Mouse (Mus musculus): ENCODE measurements around the gene Sh3glb2.

Gene Sh3glb2

DNA sequence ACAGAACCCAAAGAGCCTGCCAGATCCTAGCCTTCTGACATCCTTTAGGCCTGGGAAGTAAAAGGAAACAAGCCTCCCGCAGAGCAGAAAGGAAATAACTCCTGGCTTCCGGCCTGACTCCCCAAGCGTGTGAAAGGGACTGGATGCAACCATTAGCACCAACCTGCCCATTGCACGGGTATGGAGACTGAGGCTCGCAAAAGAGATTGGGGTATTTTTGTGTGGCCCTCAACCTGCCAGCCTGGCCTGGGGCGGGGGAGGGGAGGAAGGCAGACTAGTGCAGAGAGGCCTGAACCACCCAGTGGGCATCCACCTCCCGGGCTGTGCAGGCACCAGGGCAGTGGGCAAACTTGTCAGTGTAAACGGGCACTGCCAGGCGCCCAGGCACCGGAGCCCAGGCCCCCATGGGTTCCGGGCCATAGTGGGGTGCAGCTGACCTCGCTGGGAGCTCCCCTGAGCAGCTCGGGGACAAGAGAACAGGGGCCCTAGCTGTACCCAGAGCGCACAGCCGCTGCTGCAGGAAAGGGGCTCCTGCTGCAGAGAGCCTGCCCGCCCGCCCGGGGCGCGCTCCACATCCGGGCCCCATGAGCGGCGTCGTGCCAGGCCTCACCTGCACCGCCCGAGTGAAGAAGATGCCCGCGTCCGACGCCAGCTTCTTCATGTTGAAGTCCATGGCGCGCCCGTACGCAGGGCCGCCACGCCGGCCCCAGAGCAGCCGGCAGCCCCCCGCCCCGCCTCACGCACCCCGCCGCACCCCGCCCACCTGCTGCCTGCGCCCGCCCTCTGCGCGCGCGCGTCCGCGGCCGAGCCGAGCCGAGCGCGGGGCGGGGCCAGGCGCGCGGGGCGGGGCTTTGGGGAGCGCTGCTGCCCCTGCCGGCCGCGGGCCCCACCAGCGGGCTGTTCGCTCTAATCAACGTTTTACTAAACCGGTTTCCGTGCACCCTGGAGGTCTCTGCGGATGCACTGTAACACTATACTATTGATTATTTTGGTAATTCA lies at the start of gene Sh3glb2:
Gene Sh3glb2, minus strand, starts transcription at position 805 of the 999 bp plus-strand sequence.
- WGBS: under 1% methylated on average over 73 of the region's 73 CpGs

DNA sequence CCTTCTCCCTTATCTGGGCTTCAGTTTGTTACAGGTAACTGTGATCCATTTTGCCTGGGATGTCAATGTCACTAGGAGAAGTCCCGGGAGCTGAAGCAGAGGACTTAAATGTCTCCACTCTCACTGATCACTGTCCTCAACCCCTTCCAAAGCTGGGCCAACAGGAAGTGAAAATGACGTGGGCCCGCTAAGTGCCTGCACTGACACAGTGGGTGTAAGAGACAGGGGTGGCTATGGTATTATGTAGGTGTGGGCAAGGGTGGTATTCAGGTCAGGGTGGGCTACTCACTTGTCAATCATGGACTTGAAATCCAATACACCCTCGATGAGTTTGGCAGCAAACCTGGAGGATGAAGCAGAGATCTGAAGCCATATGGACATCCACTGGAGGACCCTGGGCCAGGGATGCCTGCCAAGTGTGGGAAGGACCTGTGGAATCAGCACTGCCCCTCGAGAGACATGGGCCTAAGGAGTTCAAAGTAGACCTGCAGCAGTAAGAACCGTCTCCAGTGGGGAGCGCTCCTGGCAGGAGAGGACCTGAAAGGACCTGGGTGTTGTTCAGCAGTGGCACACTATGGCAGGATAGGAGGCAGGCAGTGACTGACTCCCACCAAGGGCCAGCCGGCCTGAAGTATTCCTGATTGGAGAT lies 49.4 kb upstream of the Sh3glb2 start:
- 81% methylated on average over 8 of the region's 8 CpGs for WGBS

DNA sequence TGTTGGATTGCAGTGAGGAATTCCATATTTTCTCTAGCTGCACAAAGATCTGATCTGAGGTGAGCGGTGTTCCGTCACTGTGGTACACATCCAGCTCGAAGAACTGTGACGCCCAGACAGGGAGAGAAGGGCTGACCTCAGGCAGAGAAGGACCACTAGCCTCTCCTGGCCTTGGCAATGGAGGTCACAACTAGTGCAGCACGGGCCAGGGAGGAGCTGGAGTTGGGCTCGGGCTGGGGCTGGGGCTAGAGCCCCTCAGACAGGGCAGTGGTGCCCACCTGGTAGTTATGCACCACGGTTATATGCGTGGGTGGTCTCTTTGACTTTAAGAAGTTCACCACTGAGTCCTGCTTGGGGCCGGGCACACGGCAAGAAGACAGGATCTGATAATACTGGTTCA lies 48.6 kb upstream of the Sh3glb2 start:
- WGBS: 90% methylated on average over 10 of the region's 10 CpGs

DNA sequence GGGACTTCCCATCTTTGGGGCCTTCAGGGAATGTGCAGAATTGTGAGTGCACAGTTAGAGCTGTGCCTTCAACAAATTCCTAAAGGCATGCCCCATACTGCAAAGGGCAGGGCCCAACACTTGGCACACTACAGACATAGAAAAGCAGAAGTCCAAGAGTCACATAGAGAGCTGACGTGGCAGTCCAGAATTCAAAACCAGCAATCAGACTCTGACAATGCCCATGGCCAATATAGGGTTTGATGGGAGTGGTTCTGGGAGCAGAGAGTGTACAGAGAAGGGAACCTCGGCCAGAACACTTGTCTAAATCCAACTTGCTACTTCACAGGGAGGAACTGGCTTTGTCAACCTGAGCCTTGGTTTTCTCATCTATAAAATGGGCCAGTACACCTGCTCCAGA lies 48.1 kb upstream of the Sh3glb2 start:
- 82% methylated on average over 2 of the region's 2 CpGs for WGBS

DNA sequence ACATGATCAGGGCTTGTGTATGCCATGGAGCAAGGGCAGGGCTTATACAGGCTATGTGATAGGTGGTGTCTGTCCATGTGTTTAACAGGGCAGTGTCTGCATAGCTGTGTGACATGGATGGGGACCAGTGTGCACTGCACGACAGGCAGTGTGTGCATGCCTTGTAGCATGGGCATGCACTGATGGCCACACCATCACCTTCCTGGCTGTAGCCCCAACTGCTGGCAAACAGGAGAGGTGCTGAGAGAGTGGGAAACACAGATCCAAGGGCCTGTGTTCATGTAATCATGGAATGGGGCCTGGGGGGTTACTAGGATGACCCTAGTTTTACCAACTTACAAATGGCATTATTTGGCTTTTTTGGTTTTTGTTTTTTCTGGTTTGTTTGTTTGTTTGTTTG lies 44.7 kb upstream of the Sh3glb2 start:
- 79% methylated on average over 1 of the region's 1 CpGs for WGBS

DNA sequence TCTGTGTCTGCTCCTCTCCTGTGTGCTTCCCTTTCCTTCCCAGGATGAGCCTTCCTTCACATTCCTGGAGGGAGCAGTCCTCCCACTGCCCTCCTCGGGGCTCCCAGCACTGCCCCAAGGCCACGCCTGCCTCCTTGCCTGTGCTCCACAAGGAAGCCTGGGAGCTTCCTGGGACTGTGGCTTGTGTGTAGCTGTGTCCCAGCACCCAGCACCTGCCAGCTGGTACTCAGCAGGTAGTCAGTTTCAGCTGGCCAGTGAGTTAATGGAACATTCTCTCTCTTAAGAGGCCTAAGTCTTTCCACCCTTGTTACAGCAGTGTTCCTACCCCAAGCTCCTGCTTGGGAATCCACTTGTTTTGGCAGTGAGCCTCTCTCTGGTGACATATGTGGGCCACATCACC lies 43.7 kb upstream of the Sh3glb2 start:
- 76% methylated on average over 2 of the region's 2 CpGs for WGBS

DNA sequence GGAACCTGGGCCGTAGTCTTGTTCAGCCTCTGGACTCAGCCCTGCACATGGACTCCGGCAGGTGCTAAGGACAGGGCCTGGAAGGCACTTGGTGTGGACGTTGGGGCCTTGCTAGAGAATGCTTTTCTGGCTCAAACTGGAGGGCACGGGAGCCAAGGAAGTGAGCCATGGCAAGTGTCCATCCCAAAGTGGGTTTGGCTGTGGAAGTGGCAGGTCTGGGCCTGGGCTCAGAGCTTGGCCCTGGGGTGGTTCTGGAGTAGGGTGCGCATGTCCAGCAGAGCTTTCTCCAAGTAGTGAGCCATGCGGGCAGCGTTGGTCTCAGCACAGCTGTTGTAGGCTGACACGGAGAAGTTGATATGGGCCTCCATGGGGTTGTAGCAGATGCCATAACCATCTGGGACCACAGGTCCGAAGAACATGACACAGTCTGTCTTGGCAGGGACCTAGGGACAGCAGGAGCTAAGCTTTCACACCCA lies 43.3 kb upstream of the Sh3glb2 start:
- 79% methylated on average over 9 of the region's 9 CpGs for WGBS

DNA sequence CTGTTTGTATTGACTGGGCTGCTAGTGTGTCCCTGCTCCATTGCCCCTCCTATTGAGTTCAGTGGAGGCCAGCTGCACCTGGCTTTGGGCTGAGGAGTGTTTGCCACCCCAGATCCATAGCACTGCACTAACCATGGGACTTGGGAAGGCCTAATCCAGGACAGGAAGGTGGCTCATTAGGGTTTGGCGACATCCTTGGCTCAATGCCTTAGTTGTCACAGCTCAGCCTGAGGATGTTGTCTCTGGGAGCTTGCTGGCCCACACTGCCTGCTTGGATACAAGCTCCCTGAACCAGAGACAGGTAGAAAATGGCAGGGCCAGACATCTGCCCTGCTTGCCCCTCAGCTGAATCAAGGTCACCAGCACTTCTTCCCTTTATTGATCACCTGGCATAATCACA lies 42.4 kb upstream of the Sh3glb2 start:
- WGBS: 23% methylated on average over 1 of the region's 1 CpGs

DNA sequence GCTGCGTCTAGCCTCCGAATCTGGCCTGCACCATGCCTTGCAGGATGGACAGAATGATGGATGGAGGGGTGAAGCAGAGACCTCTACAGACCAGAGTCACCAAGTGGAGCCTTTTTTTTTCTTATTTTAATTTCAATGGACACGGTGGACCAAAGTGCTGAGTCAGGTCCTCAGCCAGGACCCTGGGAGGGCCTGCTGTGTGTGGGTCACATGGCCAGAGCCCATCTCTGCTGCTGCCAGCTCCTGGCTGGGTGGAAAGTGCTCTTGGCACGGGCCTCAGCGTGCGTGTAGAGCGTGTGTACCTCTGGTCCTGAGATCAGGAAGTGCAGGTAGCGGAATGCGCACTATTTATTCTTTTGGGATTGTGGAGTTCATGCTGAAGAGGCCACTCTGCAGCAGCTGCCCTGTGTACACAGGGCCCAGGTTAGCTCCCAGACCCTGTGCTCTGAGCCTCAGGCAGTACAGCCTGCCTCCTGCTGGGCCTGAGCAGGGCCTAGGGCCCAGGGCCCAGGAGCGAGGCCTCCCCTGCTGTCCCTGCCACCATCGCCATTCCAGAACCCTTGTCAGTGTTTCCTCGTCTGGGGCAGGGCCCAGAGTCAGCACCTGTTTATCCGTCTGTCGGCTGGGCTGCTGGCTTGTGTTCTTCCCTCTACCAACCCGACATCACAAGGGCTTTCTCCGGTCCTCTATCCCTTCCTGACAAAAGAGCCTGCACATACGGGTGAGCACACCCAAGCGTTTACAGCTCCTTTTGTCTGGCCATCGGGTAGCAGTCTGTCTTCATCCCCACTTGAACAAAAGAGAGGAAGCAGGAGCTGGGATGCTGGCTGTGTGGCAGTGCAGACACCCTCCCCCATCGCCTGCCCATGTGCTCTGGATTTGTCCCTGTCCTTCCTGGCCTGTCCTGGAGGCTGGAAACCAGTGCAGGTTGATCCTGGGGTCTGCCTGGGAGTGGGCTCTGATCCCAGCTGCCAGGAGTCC lies 40.3 kb upstream of the Sh3glb2 start:
- 42% methylated on average over 20 of the region's 20 CpGs for WGBS

DNA sequence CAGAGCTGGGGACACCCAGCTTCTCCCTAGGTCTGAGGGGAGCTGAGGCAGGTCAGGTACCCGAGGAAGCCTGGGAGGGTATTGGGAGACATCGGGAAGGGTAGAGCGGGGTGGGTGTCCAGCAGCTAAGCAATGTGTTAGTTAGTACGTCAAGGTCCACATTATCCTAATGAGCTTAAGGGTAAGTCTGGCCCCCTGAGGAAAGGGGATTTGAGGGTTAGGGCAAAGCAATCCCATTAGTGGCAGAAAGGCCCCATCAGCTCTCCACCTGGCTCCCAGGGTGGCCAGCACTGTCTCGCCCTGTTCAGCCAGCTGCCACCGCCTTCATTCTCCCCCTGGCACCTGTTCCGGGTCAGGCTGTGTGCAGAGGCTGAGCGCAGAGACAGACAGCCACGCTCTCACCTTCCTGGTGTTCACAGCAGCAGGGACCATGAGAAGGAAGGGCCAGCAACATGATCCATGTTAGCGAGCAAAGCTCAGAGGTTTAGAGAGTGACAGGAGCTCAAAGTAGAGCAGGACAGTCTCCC lies 38.9 kb upstream of the Sh3glb2 start:
- WGBS: 80% methylated on average over 10 of the region's 10 CpGs

DNA sequence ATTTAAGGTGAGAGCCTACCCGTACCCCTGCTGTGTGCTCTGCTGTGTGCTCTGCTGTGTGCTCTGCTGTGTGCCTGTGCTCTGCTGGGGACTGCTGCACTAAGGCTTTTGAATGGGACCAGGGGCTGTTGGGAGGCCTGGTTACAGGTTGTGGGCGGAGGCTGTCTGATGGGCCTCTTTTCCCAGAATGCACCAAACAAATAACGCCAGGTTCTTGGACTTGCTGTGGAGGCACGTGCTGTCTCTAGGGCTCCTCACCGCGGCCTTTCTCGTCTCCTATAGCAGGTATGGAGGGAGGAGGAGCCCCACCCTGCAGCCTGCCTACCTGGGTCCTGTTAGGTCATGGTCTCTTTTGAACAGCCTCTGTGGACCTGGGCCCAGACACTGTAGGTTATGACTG lies 37.1 kb upstream of the Sh3glb2 start:
- WGBS: 90% methylated on average over 7 of the region's 7 CpGs

DNA sequence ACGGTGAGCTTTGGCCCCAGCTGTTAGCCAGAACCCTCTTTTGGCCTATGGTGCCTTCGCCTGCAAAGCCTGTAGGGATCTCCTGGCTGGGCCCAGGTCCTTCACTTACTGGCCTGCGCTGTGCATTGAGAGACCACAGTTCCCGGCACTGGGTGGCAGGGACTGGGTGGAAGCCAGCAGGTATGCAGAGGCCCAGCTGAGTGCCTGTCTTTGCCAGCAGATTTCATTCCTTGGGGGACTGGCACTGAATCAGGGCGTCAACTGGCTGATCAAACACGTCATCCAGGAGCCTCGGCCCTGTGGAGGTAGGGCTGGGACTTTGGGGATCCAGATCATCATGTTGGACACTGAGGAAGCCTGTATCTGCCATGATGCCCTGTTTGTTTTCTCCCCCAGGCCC lies 36.6 kb upstream of the Sh3glb2 start:
- WGBS: 87% methylated on average over 7 of the region's 7 CpGs

DNA sequence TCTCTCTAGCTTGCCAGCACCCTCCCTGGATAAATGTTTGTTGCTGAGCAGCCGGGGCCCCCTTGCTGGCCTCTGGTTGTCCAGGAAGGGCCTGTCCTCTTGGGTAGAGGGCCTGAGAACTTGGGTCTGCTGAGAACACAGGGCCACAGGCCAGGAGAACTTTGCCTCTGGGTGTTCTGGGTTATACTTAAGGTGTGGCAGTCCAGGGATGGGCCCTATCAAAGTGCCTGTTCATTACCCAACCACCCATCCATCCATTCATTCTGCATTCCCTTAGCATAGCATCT lies 34.2 kb upstream of the Sh3glb2 start:
- 62% methylated on average over 1 of the region's 1 CpGs for WGBS

DNA sequence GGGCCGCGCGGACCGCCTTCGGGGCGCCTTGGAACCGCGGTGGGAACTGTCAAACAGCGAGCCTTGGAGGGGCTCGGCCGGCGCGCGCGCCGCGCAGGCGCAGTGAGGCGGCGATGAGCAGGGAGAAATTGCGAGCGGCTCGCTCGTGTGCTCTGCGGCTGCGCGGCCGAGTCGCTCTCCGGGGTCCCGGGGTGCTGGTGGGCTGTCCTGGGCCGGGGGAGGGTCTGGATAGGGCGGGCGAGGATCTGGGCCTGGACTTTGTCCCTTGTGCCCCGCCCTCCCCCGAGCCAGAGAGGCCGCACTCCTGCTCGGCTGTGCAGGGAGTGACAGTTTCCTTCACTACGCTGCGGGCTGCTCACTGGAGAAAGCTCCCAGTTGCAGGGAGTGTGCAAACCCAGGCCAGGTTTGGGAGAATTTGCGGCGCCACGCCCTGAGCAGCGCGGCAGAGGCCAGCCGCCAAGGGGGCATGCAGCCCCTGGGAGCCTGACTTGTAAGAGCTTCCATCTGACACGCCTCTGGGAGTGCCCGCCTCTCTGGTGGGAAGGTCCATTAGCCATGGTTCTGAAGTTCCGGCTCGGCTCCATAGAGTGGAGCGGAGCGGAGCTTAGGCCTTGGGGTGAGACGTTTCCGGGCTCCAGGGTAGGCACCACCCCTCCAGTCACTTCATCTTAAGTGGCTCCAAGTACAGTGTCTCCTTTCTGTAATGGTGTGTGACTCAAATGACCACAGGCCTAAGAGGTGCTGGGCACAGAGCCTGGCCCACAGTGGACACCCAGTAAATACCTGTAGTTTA lies 33.6 kb upstream of the Sh3glb2 start:
- WGBS: under 1% methylated on average over 54 of the region's 54 CpGs

DNA sequence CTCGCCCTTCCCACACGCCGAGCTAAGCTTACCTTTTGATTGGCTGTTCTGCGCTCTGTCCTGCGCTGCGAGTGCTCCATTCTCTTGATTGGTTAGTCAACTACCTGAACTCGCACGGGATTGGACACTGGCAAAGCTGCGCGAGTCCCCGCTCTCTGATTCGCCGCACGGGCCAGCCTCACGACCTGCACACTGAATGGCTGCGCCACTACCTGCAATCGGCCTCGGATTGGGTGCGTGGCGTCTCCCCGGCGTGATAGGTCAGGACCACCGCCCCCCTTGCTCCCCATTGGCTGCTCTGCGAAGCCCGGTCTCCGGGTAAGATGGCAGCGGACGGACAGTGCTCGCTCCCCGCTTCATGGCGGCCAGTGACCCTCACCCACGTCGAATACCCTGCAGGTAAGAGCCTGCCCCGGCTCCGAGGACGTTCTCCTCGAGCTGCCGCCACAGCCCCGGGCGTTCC lies 33.0 kb upstream of the Sh3glb2 start, which contains the start of gene Dolpp1:
Gene Dolpp1, plus strand, starts transcription at position 141 of the 463 bp plus-strand sequence.
- 0% methylated on average over 40 of the region's 40 CpGs for whole genome bisulfite sequencing

DNA sequence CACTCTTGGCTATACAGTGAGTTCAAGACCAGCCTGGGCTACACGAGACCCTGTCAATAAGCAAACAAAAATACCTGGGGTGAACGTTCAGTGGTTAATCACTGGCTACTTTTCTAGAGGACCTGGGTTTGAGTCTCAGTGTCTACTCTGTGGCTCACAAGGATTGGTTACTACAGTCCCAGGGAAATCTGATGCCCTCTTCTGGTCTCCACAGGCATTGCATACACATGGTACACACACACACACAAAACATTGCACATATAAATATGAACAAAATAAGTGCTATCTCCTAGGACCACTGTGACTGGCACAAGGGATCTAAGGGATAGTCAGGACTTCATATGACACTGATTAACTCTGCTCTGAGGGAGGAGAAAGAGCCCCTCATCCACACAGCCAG lies 29.9 kb upstream of the Sh3glb2 start:
- 91% methylated on average over 2 of the region's 2 CpGs for WGBS

DNA sequence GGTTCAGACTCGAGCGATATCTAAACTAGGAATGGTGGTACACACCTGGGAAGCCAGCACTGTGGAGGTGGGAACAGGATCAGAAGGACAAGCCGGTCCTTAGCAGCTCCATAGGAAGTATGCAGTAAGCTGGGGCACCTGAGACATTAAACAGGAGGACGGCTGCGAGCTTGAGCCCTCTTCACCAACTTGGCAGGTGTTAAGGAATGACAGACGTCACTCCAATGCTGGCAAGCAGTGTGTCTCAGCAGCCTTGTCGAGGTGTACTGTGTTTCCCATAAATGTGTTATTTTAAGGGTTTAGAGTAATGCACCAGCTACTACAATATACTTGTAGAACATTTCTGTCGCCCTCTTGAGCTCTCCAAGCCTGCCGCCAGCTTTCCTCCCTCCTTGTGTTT lies 27.8 kb upstream of the Sh3glb2 start:
- 68% methylated on average over 9 of the region's 9 CpGs for WGBS

DNA sequence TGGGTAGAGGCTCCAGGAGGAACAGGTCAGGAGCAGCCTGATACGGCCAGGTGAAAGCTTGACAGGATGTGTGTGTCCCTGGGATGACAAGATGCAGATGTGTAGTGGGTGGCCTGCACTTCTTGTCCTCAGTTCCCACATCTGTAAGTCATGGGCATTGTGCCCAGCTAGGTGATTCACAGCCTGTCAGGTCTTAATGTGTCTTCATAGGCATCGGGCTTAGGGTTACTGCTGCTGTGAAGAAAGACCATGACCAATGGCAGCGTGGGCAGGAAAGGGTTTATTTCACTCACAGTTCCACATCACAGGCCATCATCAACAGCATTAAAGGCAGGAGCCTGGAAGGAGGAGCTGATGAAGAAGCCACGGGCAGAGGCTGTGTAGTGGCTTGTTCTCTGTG lies 26.5 kb upstream of the Sh3glb2 start:
- WGBS: 83% methylated on average over 4 of the region's 4 CpGs

DNA sequence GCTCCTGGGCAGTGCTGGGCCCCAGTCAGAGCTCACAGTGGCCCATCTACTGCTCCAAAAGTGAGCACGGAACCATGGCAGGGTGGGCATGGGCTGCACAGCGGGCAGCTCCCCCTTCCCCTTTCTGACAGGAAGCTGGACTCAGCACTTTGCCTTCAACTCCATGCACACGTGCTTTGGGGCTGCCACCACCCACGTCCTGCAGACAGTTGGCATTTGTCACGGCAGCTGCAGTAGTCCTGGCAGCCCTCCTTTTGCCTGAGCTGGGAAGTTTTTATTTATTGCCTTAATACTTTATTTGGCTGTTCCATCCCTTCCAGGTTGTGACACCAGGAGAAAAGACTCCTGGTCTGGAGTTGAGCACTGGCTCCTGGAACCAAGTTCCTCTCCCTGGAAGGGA lies 25.7 kb upstream of the Sh3glb2 start:
- WGBS: 27% methylated on average over 5 of the region's 5 CpGs

DNA sequence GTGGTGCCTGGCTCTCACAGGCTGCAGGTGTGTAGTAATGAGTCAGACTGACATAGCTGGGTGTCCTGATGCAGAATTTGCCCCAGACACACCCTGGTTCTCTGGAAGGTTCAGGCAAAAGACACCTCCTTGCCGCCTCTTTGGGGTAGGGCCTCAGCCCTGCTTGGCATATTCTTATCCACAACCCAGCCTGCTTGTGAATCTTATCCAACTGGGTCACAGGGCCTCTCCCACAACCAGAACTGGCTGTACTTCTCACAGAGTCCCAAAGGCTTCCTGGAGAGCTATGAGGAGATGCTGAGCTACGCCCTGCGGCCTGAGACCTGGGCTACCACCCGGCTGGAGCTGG lies 22.2 kb upstream of the Sh3glb2 start:
- WGBS: 64% methylated on average over 4 of the region's 4 CpGs

All from cerebral cortex, adult 2 months (tissue).